Mouse (Mus musculus) heart, embryonic 14.5 days (tissue): ENCODE results near the gene Lrrc27. TPM values are rescaled to one million over a fixed set of nuclear protein-coding genes. Genes with fewer than 3 reads are reported as not detected.

Source experiments
- ATAC-seq: fragments of 200-750 bp; cut with Nextera tagmentation; 2 replicates; pipeline ENCODE4 v1.8.0; 2017; ENCODE audit warnings: low read depth, moderate TSS enrichment; ENCODE audit not compliant: insufficient number of reproducible peaks, insufficient read depth, low FRiP score
- H3K27ac ChIP-seq, 2 experiments: fragments of 200-500 bp in 1 of 2; fragments of 300-500 bp in 1 of 2; sonication (generic) in 1 of 2; replicated peaks in 1 of 2; 2 replicates each; pipeline ENCODE4 v1.5.1; 2012 to 2014; ENCODE audit warnings: low read depth in 2 of 2, low read length in 2 of 2, control low read depth in 1 of 2, mild to moderate bottlenecking in 1 of 2, mixed read lengths in 1 of 2; ENCODE audit not compliant: control insufficient read depth in 1 of 2, insufficient read depth in 1 of 2
- H3K27me3 ChIP-seq: fragments of 300-500 bp; sonication (generic); 2 replicates; pipeline ENCODE4 v1.6.1; 2014; ENCODE audit warnings: mild to moderate bottlenecking, low read length, control low read depth; ENCODE audit not compliant: control insufficient read depth, insufficient read depth
- H3K36me3 ChIP-seq: fragments of 300-500 bp; sonication (generic); 2 replicates; pipeline ENCODE4 v1.6.1; 2014; ENCODE audit warnings: mild to moderate bottlenecking, control low read depth, low read length, mixed read lengths; ENCODE audit not compliant: control insufficient read depth, insufficient read depth
- H3K4me1 ChIP-seq, 2 experiments: fragments of 200-500 bp in 1 of 2; fragments of 300-500 bp in 1 of 2; sonication (generic) in 1 of 2; 2 replicates each; pipeline ENCODE4 v1.6.1; 2012 to 2014; ENCODE audit warnings: low read length in 2 of 2, control low read depth in 1 of 2, mixed read lengths in 1 of 2; ENCODE audit not compliant: control insufficient read depth in 2 of 2, insufficient read depth in 2 of 2
- H3K4me2 ChIP-seq: fragments of 300-500 bp; sonication (generic); 2 replicates; pipeline ENCODE4 v1.6.1; 2014; ENCODE audit warnings: mild to moderate bottlenecking, low read length
- H3K4me3 ChIP-seq, 2 experiments: fragments of 200-500 bp in 1 of 2; fragments of 300-500 bp in 1 of 2; sonication (generic) in 1 of 2; 2 replicates each; pipeline ENCODE4 v1.5.1; 2012 to 2014; ENCODE audit warnings: low read length in 2 of 2, mild to moderate bottlenecking in 2 of 2, control low read depth in 1 of 2, low read depth in 1 of 2, moderate library complexity in 1 of 2; ENCODE audit not compliant: control insufficient read depth in 1 of 2, insufficient read depth in 1 of 2
- H3K9ac ChIP-seq: fragments of 300-500 bp; sonication (generic); 2 replicates; pipeline ENCODE4 v1.6.1; 2014; ENCODE audit warnings: mild to moderate bottlenecking, low read length
- H3K9me3 ChIP-seq: fragments of 300-500 bp; sonication (generic); 2 replicates; pipeline ENCODE4 v1.6.1; 2016; ENCODE audit warnings: low read length, control low read depth; ENCODE audit not compliant: control insufficient read depth
- WGBS: fragments of 180-500 bp; shearing (Covaris S2); extraction: QIAGEN DNeasy Blood & Tissue Kit; methylation state at CpG from one replicate; pipeline ENCODE4 v1.1.7; 2014; 5-methylcytosine and 5-hydroxymethylcytosine counted together
- polyA plus RNA-seq: library from polyadenylated mRNA; unstranded; fragments of >200 nt; fragmentation: Nextera tagmentation; extraction: Ambion mirVana; gene quantifications from 2 replicates; pipeline ENCODE4 v1.2.1, GENCODE M21; 2014

Gene Lrrc27
- polyA plus RNA-seq, 1 experiment from 2014 or later: 2.7 TPM

GRCm38 (mm10) chr7:139252986-139253385 lies 40.2 kb downstream of the Lrrc27 start:
- no peak overlapping the region for H3K4me3 ChIP-seq
- 36% methylated on average over 9 of the region's 9 CpGs for WGBS
- H3K36me3 ChIP-seq: peaks cover 30% of the 10 kb centered on the region
- no peak overlapping the region for H3K27ac ChIP-seq
- H3K4me2 ChIP-seq: no peak overlapping the region
- peaks cover 48 to 54% of the 10 kb centered on the region in 2 experiments for H3K4me1 ChIP-seq
- no peaks in the 10 kb centered on the region for H3K9me3 ChIP-seq
- peak overlapping the region; percentile 56 for H3K9ac ChIP-seq
- no peaks in the 10 kb centered on the region for H3K27me3 ChIP-seq
- ATAC-seq: no peak

DNA sequence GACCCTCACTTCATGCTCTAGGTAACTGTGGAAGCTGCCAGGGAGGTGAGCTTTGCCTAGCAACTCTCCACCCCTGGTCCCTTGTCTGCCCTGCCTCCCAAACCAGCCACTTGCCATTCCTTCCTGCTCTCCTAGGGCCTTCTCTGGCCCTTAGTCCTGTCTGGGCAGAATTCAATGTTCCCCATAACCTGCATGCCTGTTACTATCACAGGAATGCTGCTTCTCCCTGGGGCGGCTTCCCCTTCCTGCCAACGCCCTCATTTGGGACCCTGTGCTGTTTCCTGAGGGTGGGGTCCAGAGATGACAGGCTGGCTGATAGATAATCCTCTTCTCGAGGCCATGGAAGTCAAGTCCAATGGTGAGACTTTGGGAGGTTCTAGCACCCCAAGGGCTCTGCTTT lies 40.7 kb downstream of the Lrrc27 start:
- Histone ChIP-seq H3K27ac (no peak overlapping the region), H3K4me3 (no peak overlapping the region), H3K4me1 (peaks cover 53 to 59% of the 10 kb centered on the region in 2 experiments), H3K9me3 (no peaks in the 10 kb centered on the region), H3K36me3 (peaks cover 32% of the 10 kb centered on the region), H3K4me2 (no peak overlapping the region), H3K27me3 (no peaks in the 10 kb centered on the region), H3K9ac (peak overlapping the region; percentile 56; the same call in 1 of the 2 replicates)
- WGBS: 46% methylated on average over 3 of the region's 3 CpGs
- no peak for ATAC-seq

DNA sequence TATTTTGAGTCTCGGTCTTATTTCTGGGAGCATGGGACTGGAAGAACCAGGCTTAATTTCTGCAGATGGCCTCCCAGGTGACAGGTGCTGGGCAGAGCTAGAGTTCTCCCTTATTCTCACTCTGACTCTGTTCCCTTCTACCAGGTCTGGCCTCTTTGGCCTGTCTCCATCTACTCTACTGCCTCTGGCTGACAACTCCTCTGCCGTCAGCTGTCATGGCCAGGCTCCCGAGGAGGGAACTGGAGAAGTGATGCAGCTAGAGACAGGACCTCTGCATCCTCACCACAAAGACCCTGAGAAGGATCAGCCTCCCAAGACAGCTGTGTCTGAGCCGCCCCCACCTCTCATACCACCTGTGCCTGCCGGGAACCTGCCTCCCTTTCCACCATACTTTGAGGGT lies 41.8 kb downstream of the Lrrc27 start:
- 75% methylated on average over 5 of the region's 5 CpGs for WGBS
- Histone ChIP-seq H3K4me2 (no peak overlapping the region), H3K27ac (no peak overlapping the region), H3K27me3 (no peaks in the 10 kb centered on the region), H3K36me3 (peaks cover 40% of the 10 kb centered on the region), H3K4me1 (peaks cover 49 to 61% of the 10 kb centered on the region in 2 experiments), H3K9me3 (no peaks in the 10 kb centered on the region), H3K4me3 (no peak overlapping the region), H3K9ac (no peak overlapping the region)
- no peak for ATAC-seq

DNA sequence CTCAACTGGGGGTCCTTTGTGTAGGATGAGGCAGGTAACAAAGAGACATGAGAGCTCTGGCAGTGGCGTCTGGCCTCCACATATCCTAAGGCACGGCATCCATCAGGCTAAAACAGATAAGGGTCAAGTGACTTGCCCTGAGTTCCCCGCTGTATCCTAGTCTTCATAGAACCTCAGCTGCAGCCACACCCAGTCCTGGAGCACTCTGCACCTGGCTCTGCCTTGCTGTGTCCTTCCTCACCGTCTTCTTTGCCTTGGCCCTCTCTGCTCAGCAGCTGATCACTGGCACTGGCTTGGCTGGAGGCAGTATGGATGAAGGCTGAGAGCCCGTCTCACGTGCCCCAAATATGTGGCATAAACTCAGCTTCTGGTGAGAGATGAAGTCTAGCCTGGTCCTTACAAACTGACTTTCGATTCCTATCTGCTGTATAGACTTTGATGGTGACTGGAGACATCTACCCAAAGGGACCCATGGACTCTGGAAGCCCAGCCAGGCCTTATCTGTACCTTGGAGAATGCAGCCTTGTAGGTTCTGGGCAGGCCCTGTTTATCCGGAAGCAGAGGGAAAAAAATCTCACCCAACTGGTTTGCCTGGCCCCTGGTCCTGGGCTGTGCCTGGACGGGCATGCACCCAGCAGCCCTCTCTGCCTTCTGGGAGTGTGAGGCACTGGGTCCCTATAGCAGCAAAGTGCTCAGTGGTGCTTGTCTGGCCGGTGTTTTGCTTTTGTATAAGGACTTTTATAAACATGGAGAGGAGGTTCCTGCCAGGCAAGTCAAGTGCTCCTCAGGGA lies 45.2 kb downstream of the Lrrc27 start:
- ATAC-seq: no peak
- WGBS: 52% methylated on average over 10 of the region's 10 CpGs
- no peak overlapping the region; a peak in 1 of 4 replicates for H3K27ac ChIP-seq
- peaks cover 20 to 31% of the 10 kb centered on the region in 2 experiments for H3K4me1 ChIP-seq
- H3K27me3 ChIP-seq: no peaks in the 10 kb centered on the region
- H3K4me2 ChIP-seq: no peak overlapping the region
- H3K4me3 ChIP-seq: no peak overlapping the region
- H3K9me3 ChIP-seq: no peaks in the 10 kb centered on the region
- H3K36me3 ChIP-seq: peaks cover 52% of the 10 kb centered on the region
- H3K9ac ChIP-seq: no peak overlapping the region

DNA sequence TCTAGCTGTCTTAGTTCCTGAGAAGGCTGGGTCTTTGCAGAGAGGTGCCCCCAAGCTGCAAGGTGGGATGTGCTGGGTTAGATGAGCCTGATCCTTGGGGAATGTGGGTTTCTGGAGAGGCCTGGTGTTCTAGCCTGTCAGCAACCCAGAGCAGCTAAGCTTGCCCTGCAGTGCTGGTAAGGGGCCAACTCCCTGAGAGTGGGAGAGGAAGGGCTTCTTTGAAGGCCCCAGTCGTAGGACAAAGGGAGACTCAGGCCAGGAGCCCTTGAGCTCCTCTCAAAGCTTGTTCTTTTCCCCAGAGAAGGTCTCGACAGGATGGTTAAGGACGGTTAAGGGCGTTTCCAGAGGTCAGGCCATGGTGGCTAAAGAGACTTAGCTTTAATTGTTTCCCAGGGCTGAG lies 51.5 kb downstream of the Lrrc27 start:
- no peak overlapping the region for H3K4me3 ChIP-seq
- H3K4me2 ChIP-seq: no peak overlapping the region
- peak overlapping the region; percentile 36 to 53; a peak in 3 of 4 replicates for H3K27ac ChIP-seq
- ATAC-seq: 0 out of 2 replicates have a peak, but pooled peaks have one; percentile 27
- H3K9me3 ChIP-seq: no peaks in the 10 kb centered on the region
- H3K36me3 ChIP-seq: peaks cover 22% of the 10 kb centered on the region
- 9% methylated on average over 4 of the region's 4 CpGs for WGBS
- H3K9ac ChIP-seq: peak overlapping the region; percentile 51
- peaks cover 30 to 48% of the 10 kb centered on the region in 2 experiments for H3K4me1 ChIP-seq
- H3K27me3 ChIP-seq: no peaks in the 10 kb centered on the region

DNA sequence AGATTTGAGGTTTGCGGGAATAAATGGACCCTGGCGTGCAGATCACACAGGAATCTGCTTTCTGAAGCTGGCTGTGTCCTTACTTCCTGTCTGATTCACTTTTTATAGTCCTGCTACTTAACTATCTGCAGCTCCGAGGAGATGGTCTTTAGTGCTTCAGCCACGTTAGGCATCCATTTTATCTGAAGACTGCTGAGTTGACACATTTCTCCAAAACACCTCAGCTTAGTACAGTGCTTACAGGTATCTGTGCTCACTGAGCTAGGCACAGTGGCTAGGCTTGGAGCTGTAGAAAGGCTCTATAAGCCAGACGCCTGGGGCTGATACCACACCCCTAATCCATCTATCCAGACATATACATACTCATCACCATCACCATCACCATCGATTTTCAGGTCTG lies 52.8 kb downstream of the Lrrc27 start:
- Histone ChIP-seq H3K9me3 (no peaks in the 10 kb centered on the region), H3K4me1 (peaks cover 29 to 41% of the 10 kb centered on the region in 2 experiments), H3K9ac (no peak overlapping the region), H3K27ac (peak overlapping the region; percentile 6 to 61; a peak in 2 of 4 replicates), H3K27me3 (no peaks in the 10 kb centered on the region), H3K36me3 (peaks cover 15% of the 10 kb centered on the region), H3K4me2 (no peak overlapping the region), H3K4me3 (no peak overlapping the region)
- no peak for ATAC-seq
- 32% methylated on average over 6 of the region's 6 CpGs for WGBS

- Histone ChIP-seq H3K36me3 (peaks cover 12% of the 10 kb centered on the region), H3K27ac (peak overlapping the region; percentile 61 to 70; a peak in 3 of 4 replicates), H3K4me2 (no peak overlapping the region), H3K9ac (peak overlapping the region; percentile 18; the same call in 1 of the 2 replicates), H3K9me3 (no peaks in the 10 kb centered on the region), H3K27me3 (no peaks in the 10 kb centered on the region), H3K4me3 (no peak overlapping the region), H3K4me1 (peaks cover 31 to 43% of the 10 kb centered on the region in 2 experiments)
- 66% methylated on average over 6 of the region's 6 CpGs for WGBS
- no peak for ATAC-seq
Measured at GRCm38 (mm10) chr7:139266431-139266830, 53.6 kb downstream of the Lrrc27 start.
